Mouse (Mus musculus) neutrophil, adult 5-6 weeks (primary cell): ENCODE results near the gene Socs7. TPM values are rescaled to one million over a fixed set of nuclear protein-coding genes. Genes with fewer than 3 reads are reported as not detected.

Source experiments
- ATAC-seq: fragments of 151-379, 151-347 bp; 2 replicates; pipeline ENCODE4 v1.8.0; 2017; ENCODE audit warnings: mild to moderate bottlenecking, moderate TSS enrichment; ENCODE audit not compliant: insufficient number of reproducible peaks, poor library complexity, low FRiP score, severe bottlenecking; ENCODE audit errors: extremely low read depth
- total RNA-seq: library from RNA; stranded (forward); fragments of 200-1000 nt; gene quantifications from 2 replicates; pipeline ENCODE4 v1.2.3, GENCODE M21; 2017

Socs7 gene
- total RNA-seq, 1 experiment from 2014 or later, result 13.6 TPM

- ATAC-seq, result no peak
Observed at GRCm38 (mm10) chr11:97434121-97434520, 71.8 kb downstream of the Socs7 start.

DNA sequence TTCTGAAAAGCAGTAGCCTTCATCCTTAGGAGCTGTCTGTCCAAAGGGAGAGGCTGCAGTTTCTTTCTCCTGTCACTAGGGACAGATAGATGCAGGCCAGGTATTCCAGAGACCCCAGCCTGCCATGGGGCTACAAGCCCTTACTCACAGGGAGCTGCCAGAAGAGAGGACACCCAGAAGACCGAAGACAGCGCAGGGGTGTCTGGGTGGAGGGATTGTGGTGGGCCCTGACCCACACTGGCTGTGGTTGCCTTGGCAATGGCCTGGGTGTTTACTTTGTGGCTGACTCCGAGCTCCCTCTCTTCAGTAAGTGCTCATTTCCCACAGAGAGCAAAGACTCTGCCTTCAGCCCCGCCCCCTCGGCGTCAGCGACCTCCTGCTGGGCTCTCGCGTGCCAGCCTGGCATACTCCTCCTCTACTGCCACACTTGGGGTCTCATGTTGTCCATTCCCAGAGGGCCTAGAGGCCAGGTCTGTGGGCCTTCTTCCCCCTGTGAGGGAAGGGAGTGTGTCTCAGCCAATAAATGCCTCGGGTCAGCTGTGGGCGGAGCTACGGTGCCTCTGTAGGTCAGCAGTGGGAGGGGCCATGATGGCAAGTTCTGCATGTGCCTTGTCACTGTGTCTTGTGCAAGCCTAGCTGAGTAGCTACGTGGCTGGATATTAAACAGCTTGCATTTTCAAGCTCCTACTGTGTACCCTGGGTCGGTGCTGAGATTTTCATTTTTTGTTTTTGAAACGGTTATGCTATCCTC, 72.5 kb downstream of the Socs7 start:
- peak; percentile 80 for ATAC-seq

DNA sequence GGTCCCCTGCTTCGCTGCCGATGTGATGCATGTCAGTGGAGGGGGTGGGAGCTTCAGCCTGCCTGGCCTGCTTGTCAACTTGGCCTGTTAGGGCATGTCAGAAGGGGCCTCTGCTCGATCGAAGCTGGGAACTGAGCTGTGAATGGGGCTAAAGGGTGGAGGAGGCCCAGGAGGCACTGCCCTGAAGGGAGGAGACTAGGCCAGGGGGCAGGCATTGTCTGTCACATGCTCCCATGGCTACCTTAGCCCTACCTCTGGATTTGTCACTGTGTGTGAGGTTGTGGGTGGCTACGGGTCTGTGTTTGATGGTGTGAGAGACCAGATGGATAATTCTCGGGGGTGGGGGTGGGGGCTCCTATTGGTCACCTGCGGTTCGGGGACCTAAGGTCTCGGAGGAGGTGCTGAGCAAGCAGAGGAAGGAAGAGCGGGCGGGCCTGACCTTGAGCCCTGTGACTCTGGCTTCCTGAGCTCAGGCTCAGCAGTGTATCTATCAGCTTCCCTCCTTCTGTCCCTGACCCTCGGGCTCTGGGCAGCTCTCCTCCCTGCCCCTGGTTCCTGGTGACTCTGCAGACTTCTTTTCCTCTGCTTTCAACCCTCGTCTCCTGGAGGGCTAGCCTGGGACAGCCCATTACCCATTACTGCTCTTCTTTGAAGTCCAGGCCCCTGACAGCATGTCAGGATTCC, 73.6 kb downstream of the Socs7 start:
- ATAC-seq, result peak; percentile 60

GRCm38 (mm10) chr11:97437745-97438144, 75.4 kb downstream of the Socs7 start:
- no peak for ATAC-seq

- ATAC-seq, result no peak
Observed at GRCm38 (mm10) chr11:97438868-97439267, 76.5 kb downstream of the Socs7 start.

DNA sequence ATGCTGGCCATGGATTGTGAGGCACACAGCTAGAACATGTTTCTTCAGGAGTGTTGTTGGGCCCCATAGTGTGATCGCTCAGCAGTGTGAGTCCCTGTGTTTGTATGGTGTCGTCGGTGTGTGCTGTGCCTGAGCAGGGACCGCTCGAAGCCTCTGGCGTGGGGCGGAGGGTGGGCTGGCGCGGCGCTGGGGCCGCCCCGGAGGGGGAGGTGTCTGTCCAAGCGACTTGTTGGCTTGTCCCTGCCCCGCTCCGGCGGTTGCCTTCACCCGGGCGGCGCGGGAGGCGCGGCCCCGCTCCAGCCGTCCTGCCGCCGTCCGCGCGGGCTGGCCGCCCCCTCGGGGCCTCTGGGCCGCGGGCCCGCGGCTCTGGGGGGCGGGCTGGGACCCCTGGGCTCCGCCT, 77.6 kb downstream of the Socs7 start:
- no peak for ATAC-seq

- ATAC-seq, result no peak
Observed at GRCm38 (mm10) chr11:97440441-97440881, 78.1 kb downstream of the Socs7 start.

- no peak for ATAC-seq
Observed at GRCm38 (mm10) chr11:97441036-97441657, 78.8 kb downstream of the Socs7 start.

DNA sequence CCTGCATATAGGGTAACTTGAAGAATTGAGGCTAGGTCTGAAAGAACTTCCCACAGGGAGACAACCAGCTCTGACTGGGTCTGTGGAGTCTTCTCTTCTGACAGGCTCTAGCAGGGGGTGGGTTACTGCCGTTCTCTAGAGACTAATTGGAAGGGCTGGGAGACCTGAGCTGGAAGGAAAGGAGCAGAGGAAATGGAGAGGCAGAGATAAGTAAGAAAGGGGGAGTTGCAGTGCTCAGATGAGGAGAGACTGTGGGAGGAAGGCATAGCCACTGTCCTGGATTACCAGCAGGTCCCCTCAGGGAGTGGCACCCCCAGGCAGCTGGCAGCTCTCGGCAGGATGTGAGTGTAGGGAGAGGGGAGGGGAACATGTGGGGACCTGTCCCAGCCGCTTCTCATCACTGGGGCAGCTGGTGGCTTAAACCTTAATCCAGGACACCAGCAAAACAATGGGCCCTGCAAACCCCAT, 79.3 kb downstream of the Socs7 start:
- ATAC-seq, result no peak

GRCm38 (mm10) chr11:97442891-97443675, 80.7 kb downstream of the Socs7 start:
- ATAC-seq, result no peak

- ATAC-seq, result no peak
Observed at GRCm38 (mm10) chr11:97445596-97445995, 83.2 kb downstream of the Socs7 start.

DNA sequence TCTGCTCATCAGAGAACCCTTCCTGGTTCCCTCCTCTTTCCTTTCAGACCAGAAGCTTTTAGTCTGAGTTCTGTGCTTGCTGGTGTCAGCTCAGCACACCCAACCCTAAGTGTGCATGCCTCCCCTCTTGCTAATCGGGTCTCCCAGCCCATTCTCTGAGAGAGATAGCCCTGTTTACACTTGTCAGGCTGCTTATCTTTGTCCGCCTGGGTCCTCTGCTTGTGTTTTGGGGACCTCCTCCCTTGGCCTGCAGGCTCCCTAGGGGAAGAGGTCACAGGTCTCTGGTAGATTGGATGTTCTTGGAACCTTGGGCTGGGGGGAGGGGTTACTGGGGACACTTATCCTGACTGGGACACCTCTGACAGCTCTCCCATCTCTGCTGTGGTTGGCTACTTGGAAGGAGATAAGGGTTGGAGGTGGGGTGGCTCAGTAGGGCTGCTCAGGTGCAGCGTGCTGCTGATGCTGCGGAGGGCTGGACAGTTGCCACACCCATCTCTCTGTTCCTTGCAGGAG, 83.7 kb downstream of the Socs7 start:
- ATAC-seq, result no peak

- ATAC-seq, result no peak
Observed at GRCm38 (mm10) chr11:97447979-97448378, 85.6 kb downstream of the Socs7 start.

Other genes with a start within 250 kb of the Socs7 start
- gene Tbx21, start 247.2 kb upstream of the Socs7 start, total RNA-seq, result 1.3 and 1.4 TPM in 2 replicates
- 11.3 and 13.2 TPM in 2 replicates for gene Tbkbp1, start 211.1 kb upstream of the Socs7 start, total RNA-seq
- 149 and 179 TPM in 2 replicates for gene Kpnb1, start 174.7 kb upstream of the Socs7 start, total RNA-seq
- gene Npepps, start 81.9 kb upstream of the Socs7 start, total RNA-seq, result 51.1 and 52.1 TPM in 2 replicates
- 10.2 and 11.3 TPM in 2 replicates for gene Mrpl45, start 46.8 kb upstream of the Socs7 start, total RNA-seq
- gene Gpr179, start 10.5 kb upstream of the Socs7 start, total RNA-seq, result 0.12 TPM in 1 of 2 replicates, not detected in the other
- gene Arhgap23, start 53.0 kb downstream of the Socs7 start, total RNA-seq, result 8.8 and 10.5 TPM in 2 replicates
- 0.23 TPM in 1 of 2 replicates, not detected in the other for gene 4933428G20Rik, start 137.8 kb downstream of the Socs7 start, total RNA-seq
- gene Srcin1, start 213.6 kb downstream of the Socs7 start, total RNA-seq, result 0.12 TPM in 1 of 2 replicates, not detected in the other